Mouse (Mus musculus) urinary bladder, postnatal 14 days (tissue): Measurements from ENCODE around the gene Cuedc1.
A peak's percentile ranks its signal among the peaks of the same experiment; 100 is the strongest.

Experiments
- DNase-seq: peaks from one replicate; pipeline ENCODE4 v3.0.0; 2021; ENCODE audit warnings: low spot score

Gene Cuedc1

DNA sequence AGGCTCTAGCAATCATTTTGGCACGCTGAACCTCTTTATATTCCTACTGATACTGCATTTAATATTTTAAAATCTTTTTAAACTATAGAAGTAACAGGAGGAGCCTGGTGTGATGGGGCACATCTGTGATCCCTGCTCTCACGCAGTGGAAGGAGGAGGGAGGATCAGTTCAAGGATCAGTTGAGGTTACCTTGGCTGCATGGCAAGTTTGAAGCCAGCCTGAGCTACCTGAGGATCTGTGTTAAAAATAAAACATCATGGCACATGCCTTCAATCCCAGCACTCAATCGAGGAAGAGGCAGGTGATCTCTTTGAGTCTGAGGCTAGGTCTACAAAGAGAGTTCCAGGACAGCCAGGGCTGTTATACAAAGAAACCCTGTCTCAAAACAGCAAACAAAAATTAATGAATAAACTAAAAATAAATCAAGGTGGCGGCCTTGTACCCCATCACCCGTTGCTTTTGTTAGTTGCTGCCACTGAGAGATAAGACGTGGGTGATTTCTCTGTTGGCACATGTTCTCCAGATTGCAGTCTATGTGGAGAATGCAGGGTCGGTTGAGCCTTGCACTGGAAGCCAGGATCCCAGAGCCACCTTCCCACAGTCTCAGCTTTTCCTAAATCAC lies 50.3 kb downstream of the Cuedc1 start:
- no peak for DNase-seq

DNA sequence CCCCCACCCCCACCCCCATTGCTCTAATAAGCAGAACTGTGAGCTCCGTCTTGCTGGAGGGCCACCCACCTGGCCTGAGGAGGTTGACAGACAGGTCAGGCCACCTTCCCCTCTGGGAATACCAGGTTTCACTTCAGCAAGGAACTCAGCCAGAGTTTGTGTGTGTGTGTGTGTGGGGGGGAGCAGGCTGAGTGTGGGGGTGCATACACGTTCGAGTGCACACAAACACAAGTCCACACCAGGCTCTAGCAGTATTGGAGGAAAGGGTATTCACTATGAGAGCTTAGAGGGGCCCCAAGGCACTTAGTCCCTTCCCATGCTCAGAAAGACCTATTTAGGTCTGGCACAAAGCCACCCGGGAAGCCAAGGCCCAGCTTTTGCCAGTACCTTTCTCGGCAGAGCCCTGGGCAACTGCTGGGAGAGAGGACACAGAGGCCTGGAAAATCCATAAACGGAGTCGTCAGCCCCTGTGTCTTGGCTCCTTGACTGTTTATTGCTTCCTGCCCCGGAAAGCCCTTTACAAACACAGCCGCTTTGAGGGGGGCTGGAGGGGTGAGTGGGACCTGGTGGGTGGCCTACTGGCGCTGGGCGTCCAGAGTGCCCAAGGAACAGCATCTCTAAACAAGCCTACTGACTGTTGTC lies 50.9 kb downstream of the Cuedc1 start:
- DNase-seq: peak; percentile 58

DNA sequence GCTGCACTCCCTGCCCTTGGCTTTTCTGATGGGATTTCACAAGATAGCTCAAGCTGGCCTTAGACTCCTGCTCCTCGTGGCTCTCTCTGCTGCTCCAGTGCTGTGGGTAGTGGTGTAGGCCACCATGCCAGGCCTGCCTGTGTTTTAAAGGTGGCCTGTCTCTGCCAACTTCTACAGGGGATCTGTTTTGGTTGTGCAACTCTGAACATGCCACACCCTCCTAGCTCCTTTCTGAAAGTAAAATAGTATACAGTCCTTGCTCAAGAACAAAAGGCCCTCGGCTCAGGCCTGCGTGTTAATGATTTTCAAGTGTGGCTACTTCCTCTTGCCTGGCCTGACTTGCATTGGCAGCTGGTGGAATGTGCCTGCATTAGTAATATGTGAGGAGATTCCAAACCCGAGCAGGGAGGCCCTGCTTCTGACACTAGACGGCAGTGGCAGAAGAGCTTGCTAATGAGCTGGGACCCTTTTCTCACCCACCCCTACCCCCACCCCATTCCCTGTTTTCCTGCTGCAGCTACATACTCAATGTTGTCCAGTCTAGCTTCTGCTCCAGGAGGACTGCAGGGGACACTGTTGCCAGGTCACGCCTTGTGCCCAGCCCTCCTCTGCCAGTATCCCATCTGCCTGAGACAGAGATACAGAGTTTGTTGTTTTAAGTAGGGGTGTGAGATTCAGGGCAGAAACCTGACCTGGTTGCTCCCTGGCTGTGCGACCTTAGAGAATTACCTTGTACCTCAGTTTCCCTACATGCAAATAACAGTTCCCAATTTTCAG lies 53.7 kb downstream of the Cuedc1 start:
- peak; percentile 73 for DNase-seq

DNA sequence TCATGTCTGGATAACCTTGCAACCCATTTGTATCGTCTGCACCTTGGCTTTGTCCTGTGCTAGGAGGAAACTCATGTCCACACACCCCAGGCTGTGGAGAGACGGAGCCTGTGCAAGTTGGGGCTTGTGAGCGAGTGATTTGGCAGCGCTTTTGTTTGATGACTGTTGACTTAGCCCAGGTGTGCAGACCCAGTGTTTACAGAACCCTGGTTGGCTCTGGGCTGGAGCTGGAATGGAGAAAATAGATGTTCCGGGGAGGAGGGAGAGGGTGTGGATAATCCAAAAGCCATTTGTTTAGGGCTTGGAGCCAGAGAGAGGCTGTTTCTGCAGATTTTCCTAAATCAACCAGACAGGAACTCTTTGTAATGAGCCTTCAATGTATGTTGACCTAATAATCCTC lies 56.0 kb downstream of the Cuedc1 start:
- DNase-seq: peak; percentile 83

DNA sequence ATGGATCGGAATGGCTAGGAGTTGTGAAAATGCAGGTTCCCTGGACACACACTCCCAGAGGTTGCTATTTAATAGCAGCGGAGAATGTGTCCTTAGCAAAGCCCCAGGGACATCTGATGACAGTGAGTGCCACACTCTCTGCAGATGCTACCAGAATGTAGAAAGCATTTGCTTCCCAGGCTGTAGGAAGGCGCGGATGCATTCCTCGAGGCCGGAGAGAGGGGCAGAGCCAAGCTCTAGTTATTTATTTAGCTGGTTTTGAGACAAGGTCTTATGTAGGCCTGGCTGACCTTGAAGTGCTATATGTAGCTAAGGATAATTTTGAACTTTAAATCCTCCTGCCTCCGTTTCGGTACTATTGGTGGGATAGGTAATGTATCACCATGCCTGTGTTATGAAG lies 56.6 kb downstream of the Cuedc1 start:
- DNase-seq: no peak

DNA sequence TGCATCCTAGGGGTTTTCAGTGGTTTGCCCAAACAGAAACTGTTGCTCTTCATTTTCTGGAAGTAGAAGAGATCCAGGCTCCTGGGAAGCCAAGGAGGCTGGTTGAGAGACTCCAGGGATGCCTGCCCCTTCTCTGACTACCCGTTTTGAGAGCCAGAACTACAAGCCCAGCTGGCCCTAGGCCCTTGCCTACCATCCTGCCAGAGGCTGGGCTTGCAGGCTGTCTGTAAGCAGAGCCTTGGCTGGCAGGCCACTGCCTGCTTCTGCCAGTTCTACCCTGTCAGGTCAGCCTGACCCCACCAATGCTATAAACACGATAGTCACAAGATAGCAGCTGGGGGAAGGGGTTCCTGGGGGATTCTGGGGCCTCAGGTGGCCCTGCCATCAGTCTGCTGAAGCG lies 57.6 kb downstream of the Cuedc1 start:
- peak; percentile 42 for DNase-seq

DNA sequence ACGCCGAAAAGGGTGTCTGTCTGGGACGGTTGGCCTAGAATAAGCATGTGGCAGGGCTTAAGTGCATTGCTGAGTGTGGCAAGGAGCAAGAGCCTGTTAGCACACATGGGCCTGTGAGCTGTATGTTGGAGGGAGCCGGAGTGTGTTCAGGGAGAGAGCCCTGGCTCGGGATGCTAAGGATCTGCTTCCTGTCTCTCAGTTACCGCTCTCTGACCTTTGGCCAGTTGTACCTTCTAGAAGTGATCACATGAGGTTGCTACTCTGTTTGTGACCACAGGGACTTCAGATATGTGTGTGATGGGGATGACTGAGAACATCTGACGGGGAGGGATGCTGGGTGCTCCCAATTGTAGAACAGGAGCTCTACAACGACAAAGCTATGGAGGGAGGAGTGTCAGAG lies 58.1 kb downstream of the Cuedc1 start:
- DNase-seq: no peak

DNA sequence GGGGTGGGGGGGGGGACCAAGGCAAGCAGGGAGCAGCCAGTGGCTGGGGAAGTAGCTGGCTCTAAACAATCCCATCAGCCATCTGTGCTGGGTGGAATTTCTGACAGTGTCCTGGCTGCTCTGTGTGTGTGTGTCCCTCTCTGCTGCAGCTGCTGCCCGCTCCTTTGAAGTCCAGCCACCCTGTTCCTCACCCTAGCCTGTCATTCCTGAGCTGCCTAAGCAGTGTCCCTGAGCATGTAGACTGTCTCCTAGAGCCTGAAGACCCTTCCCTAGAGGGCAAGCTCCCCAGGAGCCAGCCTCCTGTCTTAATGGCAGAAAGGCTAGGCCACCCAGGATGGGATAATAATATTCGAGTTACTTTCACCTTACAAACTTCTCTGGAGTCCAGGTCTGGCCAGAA lies 58.5 kb downstream of the Cuedc1 start:
- no peak for DNase-seq

DNA sequence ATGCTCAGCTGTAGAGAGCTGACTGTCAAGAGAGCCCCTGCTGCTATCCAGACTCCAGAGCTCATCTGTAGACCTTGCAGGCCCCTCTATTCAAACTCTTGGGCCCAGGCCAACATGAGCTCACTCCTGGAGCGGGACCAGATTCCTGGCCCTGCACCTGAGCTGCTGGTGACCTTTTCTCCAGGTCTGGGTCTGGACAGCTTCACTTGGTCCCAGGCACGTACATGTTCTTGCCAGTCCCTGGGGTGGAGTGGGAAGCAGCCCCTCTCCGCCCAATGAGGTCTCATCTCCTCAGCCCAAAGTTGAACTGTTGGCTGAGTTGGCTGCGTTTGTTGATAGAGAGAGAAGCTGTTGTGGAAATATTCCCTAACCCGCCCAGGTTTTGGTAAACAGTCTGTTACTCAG lies 61.0 kb downstream of the Cuedc1 start:
- DNase-seq: peak; percentile 65

DNA sequence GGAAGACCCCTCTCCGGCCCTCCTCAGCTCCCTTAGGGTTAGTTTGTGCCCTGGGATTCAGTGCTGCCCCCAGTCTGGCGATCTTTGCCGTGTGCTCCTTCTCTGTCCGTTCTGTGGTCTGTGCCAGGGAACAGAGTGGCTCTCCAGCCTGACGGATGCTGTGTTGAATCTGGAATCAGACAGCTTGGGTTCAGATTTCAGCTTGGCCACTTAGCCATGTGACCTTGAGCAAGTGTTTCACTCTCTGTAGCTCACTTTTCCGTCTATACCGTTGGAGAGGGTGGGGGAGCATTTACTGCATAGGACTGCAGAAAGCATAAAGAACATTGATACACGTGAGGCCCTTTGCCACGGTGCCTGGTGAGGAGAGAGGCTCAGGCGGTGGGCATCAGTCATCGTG lies 61.5 kb downstream of the Cuedc1 start:
- DNase-seq: no peak

DNA sequence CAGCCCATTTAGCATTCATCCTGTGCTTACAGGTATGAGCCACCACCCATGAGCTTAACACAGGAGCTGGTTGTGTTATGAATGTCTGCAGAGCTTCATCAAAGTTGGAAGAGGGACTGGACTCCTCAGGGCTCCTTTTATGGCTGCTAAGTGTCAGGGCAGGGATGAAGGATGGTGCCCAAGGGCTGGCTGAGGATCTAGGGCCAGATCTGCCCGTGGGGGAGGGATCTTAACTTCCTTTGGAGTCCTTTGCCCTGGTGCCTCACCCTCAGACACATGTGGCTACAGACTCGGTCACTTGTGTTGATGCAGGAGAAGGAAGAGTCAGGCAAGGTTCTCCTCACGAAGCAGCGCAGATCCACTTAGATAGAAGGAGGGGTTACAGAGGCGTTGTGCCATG lies 62.5 kb downstream of the Cuedc1 start:
- no peak for DNase-seq

DNA sequence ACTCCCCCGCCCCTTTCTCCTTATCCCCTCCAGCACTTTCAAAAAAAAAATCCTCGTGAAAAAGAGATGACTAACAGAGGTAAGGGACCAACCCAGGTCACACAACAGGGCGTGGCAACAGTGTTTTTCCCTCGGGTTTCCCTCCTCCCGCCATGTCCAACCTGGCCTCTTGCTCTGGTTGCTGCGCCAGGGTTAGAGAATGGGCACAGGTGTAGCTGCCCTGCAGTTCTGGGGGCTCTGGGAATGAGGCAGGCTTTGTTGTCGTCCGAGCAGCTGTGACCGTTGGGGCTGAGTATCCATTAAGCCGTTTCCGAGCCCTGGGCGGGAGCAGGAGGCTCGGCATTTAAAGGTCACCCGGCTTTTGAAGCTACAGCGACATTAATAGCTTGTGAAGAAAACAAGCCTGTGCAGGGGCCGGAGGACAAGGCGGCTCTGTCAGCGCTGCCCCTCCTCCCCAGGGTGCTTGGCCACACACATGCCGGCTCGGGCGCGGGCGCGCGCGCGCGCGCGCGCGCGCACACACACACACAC lies 63.3 kb downstream of the Cuedc1 start:
- peak; percentile 80 for DNase-seq

DNA sequence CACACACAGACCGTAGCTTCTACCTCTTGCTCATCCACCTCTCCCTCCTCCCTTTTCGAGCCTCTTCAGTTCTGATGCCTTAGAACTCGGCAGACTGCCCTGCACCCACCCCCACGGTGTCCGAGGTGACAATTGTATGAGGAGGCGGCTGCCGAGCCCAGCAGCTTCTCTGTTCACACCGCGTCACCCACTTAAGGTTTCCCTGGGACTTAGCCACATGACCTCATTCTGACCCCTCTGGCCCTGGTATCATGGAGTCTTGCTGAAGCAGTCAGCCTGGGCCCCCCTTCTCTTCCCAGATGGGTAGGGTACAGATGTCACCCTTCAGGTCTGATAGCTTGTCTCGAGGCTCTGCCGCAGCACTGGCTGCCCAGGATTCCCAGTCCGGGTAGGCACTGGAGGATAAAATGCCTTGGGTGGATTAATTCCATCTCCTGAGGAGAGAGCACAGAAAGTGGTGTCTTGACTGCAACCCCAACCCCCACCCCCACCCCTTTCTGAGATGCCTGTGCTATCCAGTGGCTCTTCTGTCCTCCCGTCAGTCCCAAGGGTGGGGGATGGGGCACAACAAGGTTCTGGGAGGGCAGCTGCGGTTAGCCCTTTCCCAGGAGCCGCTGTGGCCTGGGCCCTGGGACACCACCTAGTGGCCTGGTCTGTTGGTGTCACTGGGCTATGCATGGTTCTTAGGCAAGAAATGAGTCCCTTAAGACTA lies 63.9 kb downstream of the Cuedc1 start:
- DNase-seq: peak; percentile 95

DNA sequence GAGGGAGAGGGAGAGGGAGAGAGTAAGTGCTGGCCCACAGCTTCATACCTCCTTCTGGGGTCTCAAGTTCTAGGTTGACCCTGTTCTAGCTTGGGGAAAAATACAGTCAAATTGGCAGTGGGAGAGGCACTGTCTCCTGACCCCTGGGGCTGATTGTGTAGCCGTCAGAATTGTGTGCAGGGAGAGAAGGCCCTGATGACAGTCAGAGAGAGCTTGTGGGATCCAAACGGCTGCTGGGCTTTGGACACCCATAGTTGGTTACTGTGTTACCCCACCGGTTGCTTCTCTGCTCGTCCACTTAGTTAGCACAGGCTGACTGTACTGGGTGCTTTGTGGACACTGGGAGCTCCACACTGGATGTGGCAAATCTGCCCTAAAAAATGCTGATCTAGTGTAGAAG lies 64.9 kb downstream of the Cuedc1 start:
- no peak for DNase-seq

DNA sequence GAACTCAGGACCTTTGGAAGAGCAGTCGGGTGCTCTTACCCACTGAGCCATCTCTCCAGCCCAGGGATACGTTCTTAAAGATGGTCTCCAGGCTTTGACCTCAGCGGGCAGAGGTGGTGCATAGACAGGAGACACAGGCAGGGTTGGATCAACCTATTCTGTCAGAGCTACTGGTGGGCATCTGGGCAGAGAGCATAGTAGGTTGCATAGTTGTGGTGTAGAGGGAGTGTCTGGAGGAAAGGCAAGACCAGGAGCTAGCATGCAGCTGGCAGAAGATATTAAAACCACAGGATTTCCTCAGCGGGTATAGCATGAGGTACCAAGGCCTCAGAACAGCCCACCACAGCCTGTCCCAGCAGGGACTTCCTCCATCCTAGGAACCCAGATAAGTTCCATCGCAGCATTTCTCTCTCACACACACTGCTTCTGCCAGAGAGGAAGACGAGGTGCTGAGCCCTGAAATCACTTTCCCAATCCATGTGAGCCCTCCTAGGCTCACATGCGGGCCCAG lies 66.4 kb downstream of the Cuedc1 start:
- DNase-seq: no peak

DNA sequence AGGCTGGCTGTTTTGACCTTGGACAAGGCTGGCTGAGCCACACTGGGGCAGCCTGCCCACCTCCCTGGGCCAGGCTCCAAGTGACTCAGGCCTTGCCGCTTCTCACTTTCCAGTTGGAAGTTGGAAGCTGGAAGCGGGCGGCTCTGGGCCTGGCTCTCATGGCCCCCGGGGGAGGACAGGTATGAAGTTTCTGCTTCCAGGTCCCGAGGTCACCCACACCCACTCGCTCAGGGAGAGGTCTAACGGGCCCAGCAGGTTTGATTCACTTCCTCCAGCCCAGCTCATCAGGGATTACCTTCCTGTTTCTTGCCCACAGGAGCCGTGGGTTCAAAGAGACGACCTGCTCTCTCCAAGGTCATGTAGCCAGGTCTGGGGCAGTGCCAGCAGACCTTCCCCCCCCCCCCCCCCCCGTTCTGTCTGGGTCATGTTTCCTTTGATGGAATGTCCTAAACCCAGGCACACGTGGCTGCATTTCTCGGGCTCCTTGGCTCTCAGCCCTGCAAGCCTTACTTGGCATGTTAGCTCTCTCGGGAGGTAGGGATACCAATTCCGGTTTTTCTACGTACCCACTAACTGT lies 67.0 kb downstream of the Cuedc1 start:
- DNase-seq: peak; percentile 87

DNA sequence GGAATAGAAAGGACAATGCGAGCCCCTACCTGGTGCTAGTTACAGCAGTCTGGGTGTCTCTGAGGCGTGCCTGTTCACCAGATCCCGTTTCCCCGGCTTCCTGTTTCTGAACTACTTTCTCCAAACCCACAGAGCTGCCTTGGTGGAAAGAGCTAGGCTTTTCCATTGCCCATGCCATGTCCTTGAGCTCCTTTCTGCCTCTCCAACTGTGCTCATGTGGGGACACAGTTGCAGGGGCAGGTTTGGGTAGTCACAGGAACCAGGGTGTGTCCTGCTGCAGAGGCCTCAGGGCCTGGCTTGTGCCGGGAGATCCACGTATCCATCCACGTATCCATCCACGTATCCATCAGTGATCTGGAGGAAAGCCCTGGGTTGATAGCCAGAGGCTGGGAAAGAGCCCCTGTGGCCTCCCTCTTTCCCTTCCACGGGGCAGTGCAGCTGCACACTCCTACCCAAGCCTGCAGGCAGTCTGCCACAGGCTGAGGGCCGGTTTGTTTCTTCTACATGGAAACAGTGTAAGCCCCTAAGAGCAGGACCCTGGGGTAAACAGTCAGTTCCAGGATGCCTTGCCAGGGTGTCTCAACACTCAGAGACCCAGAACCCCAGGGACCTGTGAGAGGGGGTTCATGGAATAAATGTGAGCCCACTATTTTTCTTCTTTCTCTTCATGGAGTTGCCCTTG lies 68.0 kb downstream of the Cuedc1 start:
- DNase-seq: no peak

DNA sequence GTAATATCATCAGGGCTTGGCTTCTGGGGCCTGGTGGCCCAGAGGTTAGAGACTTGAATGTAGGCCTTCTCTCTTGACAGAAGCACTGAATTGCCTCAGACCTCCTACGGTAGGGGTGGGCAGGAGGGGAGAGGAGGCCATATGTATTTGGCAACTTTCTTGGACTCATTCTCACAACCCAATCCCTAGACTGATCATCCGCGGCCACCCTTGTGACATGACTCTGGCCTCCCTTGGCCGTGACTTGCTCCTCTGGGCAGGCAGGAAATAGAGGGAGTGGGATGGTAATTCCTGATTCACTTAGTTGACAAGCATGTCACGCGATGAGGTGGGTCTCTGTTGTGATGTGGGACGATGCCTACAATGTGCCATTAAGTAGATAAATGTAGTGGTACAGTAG lies 68.6 kb downstream of the Cuedc1 start:
- no peak for DNase-seq

DNA sequence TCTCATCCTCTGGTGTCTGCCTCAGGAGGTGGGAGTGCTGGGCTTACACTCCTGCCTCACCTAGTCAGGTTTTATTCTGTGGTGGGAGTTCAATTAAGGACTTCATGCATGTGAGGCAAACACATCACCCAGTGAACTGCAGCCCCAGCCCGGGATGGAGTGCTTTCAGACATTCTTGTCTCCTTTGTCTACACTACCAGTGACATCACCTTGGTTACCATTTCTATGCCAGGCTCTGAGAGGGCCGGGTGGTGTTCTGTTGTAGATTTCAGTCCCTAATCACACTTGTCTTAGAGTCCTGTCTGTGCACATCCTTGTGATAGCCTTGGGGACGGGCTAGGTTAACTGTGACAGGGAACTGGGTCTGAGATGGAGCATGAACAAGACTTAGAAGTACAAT lies 70.8 kb downstream of the Cuedc1 start:
- no peak for DNase-seq

DNA sequence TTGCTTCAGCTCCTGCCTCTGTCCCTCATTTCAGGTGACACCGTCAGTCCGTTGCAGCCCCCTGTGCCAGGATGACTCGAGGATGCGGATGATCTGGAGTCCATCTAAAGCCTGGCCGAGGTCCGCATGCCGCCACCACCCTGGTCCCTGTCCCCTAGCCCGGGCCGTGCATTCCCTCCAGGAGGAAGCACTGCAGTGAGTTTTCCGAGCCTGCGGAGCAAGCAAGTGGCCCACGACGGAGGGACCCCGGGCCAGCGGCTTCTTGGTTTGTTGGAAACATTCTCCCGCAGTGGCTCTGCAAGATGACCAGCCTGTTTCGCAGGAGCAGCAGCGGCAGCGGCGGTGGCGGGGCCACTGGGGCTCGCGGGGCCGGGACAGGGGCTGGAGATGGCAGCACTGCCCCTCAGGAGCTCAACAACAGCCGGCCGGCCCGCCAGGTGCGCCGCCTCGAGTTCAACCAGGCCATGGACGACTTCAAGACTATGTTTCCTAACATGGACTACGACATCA lies 71.7 kb downstream of the Cuedc1 start:
- no peak for DNase-seq

DNA sequence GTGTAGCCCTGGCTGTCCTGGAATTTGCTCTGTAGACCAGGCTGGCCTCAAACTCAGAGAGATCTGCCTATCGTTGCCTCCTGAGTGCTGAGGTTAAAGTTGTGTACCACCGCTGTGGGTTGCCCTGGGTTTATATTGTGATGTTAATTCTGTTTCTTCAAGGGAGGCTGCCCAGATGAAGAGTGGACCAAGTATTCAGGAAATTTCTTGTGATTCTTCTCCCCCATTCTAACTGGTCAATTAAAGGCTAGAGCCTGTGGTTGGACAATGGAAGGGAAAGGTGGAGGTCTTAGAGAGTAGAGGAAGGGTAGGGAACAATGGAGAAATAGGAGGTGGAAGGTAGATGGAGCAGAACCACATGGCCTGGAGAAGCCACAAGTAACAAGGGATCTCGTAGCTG lies 72.7 kb downstream of the Cuedc1 start:
- DNase-seq: no peak
